ENCODE assay signal across 19 mouse cellular contexts in the genomic region with DNA sequence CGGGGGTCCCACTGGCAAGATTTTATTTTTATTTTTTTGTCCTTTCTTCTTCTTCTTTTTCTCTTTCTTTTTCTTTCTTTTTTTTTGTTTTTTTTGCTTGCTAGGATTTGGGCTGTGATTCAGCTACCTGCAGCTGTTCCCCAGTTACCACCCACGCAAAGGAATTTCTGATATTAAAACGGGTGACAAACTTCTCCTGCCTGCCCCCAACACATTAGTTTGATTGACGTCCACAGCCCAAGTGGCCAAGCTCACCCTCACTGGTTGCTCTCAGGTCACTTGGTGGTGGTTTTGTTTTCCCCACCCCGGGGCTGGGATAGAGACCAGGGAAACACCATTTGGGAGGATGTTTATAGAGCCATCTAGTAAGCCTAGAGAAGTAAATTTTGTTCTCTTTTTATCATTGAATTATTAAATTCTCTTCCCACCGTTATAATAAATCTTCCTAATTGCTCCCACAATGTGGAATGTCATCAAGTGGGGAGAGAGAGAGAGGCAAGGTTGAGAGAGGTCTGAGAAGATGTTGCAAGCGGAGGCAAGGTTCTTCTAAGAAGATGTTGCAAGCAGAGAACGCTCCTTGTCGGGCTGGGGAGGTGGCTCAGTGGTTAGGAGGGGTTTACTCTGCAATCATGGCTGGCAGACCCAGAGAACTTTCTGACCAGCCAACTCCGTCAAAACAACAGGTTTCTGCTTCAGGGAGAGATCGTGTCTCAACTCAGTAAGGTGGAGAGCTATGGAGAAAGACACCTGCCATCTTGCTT. TPM values are rescaled to one million over a fixed set of nuclear protein-coding genes. Genes with fewer than 3 reads are reported as not detected.
DNase-seq lines count a peak whose midpoint lies in the region; ATAC-seq and TF ChIP-seq lines count a peak whose summit lies in the region.
"Had no signal": no experiment of that assay in that cellular context is flagged by ENCODE, and none has a peak within 500 bp of the region (broad histone marks: within the 10 kb centered on the region; RNA-seq: fewer than 3 reads in every experiment).

No protein-coding gene starts in this region.

- TF ChIP-seq CTCF in C2C12 (IDR thresholded peaks at IDR 0.05; ENCODE audit: control insufficient read depth, insufficient read depth, insufficient read length) = no peak
- TF ChIP-seq CTCF in brain, embryonic 14.5 days (IDR thresholded peaks at IDR 0.05; ENCODE audit: borderline replicate concordance, extremely low read depth, insufficient read depth, insufficient read length) = no peak

- H3K27me3 ChIP-seq in C2C12 (ENCODE audit: control insufficient read depth, insufficient read depth, insufficient read length) = no peaks in the 10 kb centered on the region
- H3K27me3 ChIP-seq in limb, embryonic 10.5 days (ENCODE audit: low read depth, poor library complexity, severe bottlenecking) = 0 out of 2 replicates have a peak, but pooled peaks cover 5% of the 10 kb centered on the region
- H3K27me3 ChIP-seq: forebrain, embryonic 15.5 days; neural tube, embryonic 12.5 days had no signal

- H3K36me3 ChIP-seq in C2C12 (ENCODE audit: control insufficient read depth, insufficient read depth) = no peaks in the 10 kb centered on the region
- no peaks in the 10 kb centered on the region for H3K36me3 ChIP-seq in limb, embryonic 10.5 days
- H3K36me3 ChIP-seq: forebrain, embryonic 15.5 days; heart, embryonic 15.5 days; neural tube, embryonic 12.5 days had no signal

- no peaks in the 10 kb centered on the region for H3K79me2 ChIP-seq in C2C12 (ENCODE audit: control insufficient read depth, insufficient read depth)

- no peaks in the 10 kb centered on the region for H3K9me3 ChIP-seq in limb, embryonic 10.5 days (replicated peaks)
- H3K9me3 ChIP-seq: forebrain, embryonic 15.5 days; heart, embryonic 15.5 days; neural tube, embryonic 12.5 days had no signal

- no peak overlapping the region for H3ac ChIP-seq in C2C12 (ENCODE audit: control insufficient read depth, insufficient read length, low read depth)

- H3K79me3 ChIP-seq in C2C12 (ENCODE audit: low read depth) = no peaks in the 10 kb centered on the region

- TF ChIP-seq POLR2A in brain, embryonic 14.5 days (IDR thresholded peaks at IDR 0.05; ENCODE audit: borderline replicate concordance, extremely low read depth, insufficient read depth, insufficient read length, poor library complexity, severe bottlenecking) = no peak

- 0 out of 2 replicates have a peak overlapping the region, but pooled peaks have one; percentile 1 for H3K27ac ChIP-seq in limb, embryonic 10.5 days
- H3K27ac ChIP-seq: forebrain, embryonic 15.5 days; heart, embryonic 15.5 days; neural tube, embryonic 12.5 days had no signal

- peaks cover 36% of the 10 kb centered on the region for H3K4me1 ChIP-seq in limb, embryonic 10.5 days
- H3K4me1 ChIP-seq: heart, embryonic 15.5 days had no signal

- peak; percentile 18 for DNase-seq in layer of hippocampus, adult 11-12 months (ENCODE audit: low spot score)
- no peak for DNase-seq in layer of hippocampus, postnatal 10 days (ENCODE audit: low spot score in 2 of 2)
- DNase-seq in brain, embryonic 14.5 days (ENCODE audit: low read depth) = peak; percentile 31
- DNase-seq in limb, embryonic 10.5 days (ENCODE audit: low spot score) = no peak
- DNase-seq in left cerebral cortex, adult 11 months (ENCODE audit: low spot score) = no peak
- DNase-seq: cerebellum, adult 11-12 months; cerebellum, postnatal 25 days; heart, adult 11 months; liver; lung, adult 2 months; right cerebral cortex, postnatal 25 days; thymus, postnatal 4 days had no signal

- no peak overlapping the region for H3K4me3 ChIP-seq in C2C12 (ENCODE audit: insufficient read depth, poor library complexity, severe bottlenecking)
- no peak overlapping the region for H3K4me3 ChIP-seq in limb, embryonic 10.5 days
- H3K4me3 ChIP-seq: forebrain, embryonic 15.5 days; heart, embryonic 15.5 days; neural tube, embryonic 12.5 days had no signal

- 60% methylated on average over 11 of the region's 11 CpGs for WGBS in limb, embryonic 10.5 days

- no peak for ATAC-seq in megakaryocyte-erythroid progenitor cell, adult 5-6 weeks (replicated peaks; ENCODE audit: low FRiP score, low TSS enrichment, poor library complexity, severe bottlenecking)
- ATAC-seq: forebrain, embryonic 15.5 days; inflammation-experienced regulatory T-cells, adult 6 months had no signal

TF ChIP-seq in C2C12, 6 proteins besides CTCF, POLR2A, EP300 and RAD21:
- TF ChIP-seq USF1 (IDR thresholded peaks at IDR 0.05; ENCODE audit: low read depth) (no peak), MYOG (IDR thresholded peaks at IDR 0.05; ENCODE audit: control insufficient read depth, extremely low read depth, insufficient read length) (no peak), MYOD1 (IDR thresholded peaks at IDR 0.05; ENCODE audit: control insufficient read depth, insufficient read length, low read depth) (peak; percentile 79), CEBPB (IDR thresholded peaks at IDR 0.05; ENCODE audit: low read depth) (peak; percentile 22), MAX (IDR thresholded peaks at IDR 0.05) (no peak), FOSL1 (IDR thresholded peaks at IDR 0.05; ENCODE audit: insufficient read depth, low read length, poor library complexity, severe bottlenecking) (no peak)

RNA-seq across cellular contexts. Expression of a gene that starts 52.4 kb away (rescaled TPM):
- total RNA-seq in layer of hippocampus, postnatal 10 days (2021) = 10 to 100 TPM; 27.7 to 30.2 TPM
- 14.4 TPM for polyA plus RNA-seq in C2C12 (2012; fragmentation: generic; extraction: Trizol)
- 24.1 and 33.2 TPM in 2 replicates for polyA plus RNA-seq in brain, embryonic 14.5 days (2012; rRNA removed)
- polyA plus RNA-seq in limb, embryonic 10.5 days (2016; fragmentation: Nextera tagmentation; extraction: Ambion mirVana) = 85.1 and 169 TPM in 2 replicates
- not detected in 2 replicates for total RNA-seq in megakaryocyte-erythroid progenitor cell, adult 5-6 weeks (2014; fragmentation: Nextera tagmentation)
- not detected in 2 replicates for total RNA-seq in megakaryocyte-erythroid progenitor cell, adult 5-6 weeks (2017)
- total RNA-seq: hematopoietic stem cell, adult 5-6 weeks had no signal
- polyA plus RNA-seq: inflammation-experienced regulatory T-cells, adult 6 months had no signal

Comparison
In these comparisons a context has a peak if more than half of its experiments do, and no peak if none do; other contexts are left out.
1. DNase-seq: peak in layer of hippocampus, adult 11-12 months (single experiment) and brain, embryonic 14.5 days (single experiment); none in layer of hippocampus, postnatal 10 days (0 of 2), limb, embryonic 10.5 days (single experiment) and left cerebral cortex, adult 11 months (single experiment).